Mouse (Mus musculus): ENCODE measurements around the gene 9530002B09Rik.

Gene 9530002B09Rik

GRCm38 (mm10) chr4:122688975-122689374 is at the start of gene 9530002B09Rik:
TSS of gene 9530002B09Rik (plus strand) at chr4:122689275.
- DNase-seq (ENCODE audit: low read depth, low spot score) = no peak
